Mouse (Mus musculus): ENCODE data around the gene Arhgef10l. TPM values are rescaled to one million over a fixed set of nuclear protein-coding genes. Genes with fewer than 3 reads are reported as not detected.

Gene Arhgef10l
- polyA plus RNA-seq, 1 experiment, result 52.7 TPM

GRCm38 (mm10) chr4:140708297-140708927, 42.6 kb upstream of the Arhgef10l start:
- H3K4me1 ChIP-seq (ENCODE audit: control insufficient read depth, insufficient read depth, low read length), result peaks cover 5% of the 10 kb centered on the region; the same call in 1 of the 2 replicates
- H3K27me3 ChIP-seq (ENCODE audit: control insufficient read depth, insufficient read depth, low read length), result no peaks in the 10 kb centered on the region
- WGBS, result 66% methylated on average over 18 of the region's 18 CpGs
- H3K27ac ChIP-seq (ENCODE audit: insufficient read depth, low read length), result no peak overlapping the region
- no peak overlapping the region for H3K4me3 ChIP-seq (replicated peaks; ENCODE audit: insufficient read depth, low read depth, low read length)
- TF ChIP-seq POLR2A (IDR thresholded peaks at IDR 0.05; ENCODE audit: borderline replicate concordance, insufficient read depth, low read length), result no peak
- TF ChIP-seq CTCF (IDR thresholded peaks at IDR 0.05; ENCODE audit: borderline replicate concordance, insufficient read depth, low read depth, low read length), result no peak
- no peak for DNase-seq

GRCm38 (mm10) chr4:140707615-140708014, 41.8 kb upstream of the Arhgef10l start:
- H3K27me3 ChIP-seq (ENCODE audit: control insufficient read depth, insufficient read depth, low read length), result no peaks in the 10 kb centered on the region
- no peak for TF ChIP-seq POLR2A (IDR thresholded peaks at IDR 0.05; ENCODE audit: borderline replicate concordance, insufficient read depth, low read length)
- no peak for TF ChIP-seq CTCF (IDR thresholded peaks at IDR 0.05; ENCODE audit: borderline replicate concordance, insufficient read depth, low read depth, low read length)
- H3K4me3 ChIP-seq (replicated peaks; ENCODE audit: insufficient read depth, low read depth, low read length), result no peak overlapping the region
- no peak overlapping the region for H3K27ac ChIP-seq (ENCODE audit: insufficient read depth, low read length)
- H3K4me1 ChIP-seq (ENCODE audit: control insufficient read depth, insufficient read depth, low read length), result no peaks in the 10 kb centered on the region
- DNase-seq, result no peak
- WGBS, result 45% methylated on average over 4 of the region's 4 CpGs

- H3K4me3 ChIP-seq (replicated peaks; ENCODE audit: insufficient read depth, low read depth, low read length), result no peak overlapping the region
- H3K27ac ChIP-seq (ENCODE audit: insufficient read depth, low read length), result no peak overlapping the region
- peaks cover 3% of the 10 kb centered on the region; the same call in 1 of the 2 replicates for H3K4me1 ChIP-seq (ENCODE audit: control insufficient read depth, insufficient read depth, low read length)
- no peak for DNase-seq
- TF ChIP-seq POLR2A (IDR thresholded peaks at IDR 0.05; ENCODE audit: borderline replicate concordance, insufficient read depth, low read length), result no peak
- no peak for TF ChIP-seq CTCF (IDR thresholded peaks at IDR 0.05; ENCODE audit: borderline replicate concordance, insufficient read depth, low read depth, low read length)
- no peaks in the 10 kb centered on the region for H3K27me3 ChIP-seq (ENCODE audit: control insufficient read depth, insufficient read depth, low read length)
- WGBS, result 33% methylated on average over 4 of the region's 4 CpGs
Measured at GRCm38 (mm10) chr4:140704166-140704565, 38.4 kb upstream of the Arhgef10l start.

- H3K27ac ChIP-seq (ENCODE audit: insufficient read depth, low read length), result no peak overlapping the region
- TF ChIP-seq POLR2A (IDR thresholded peaks at IDR 0.05; ENCODE audit: borderline replicate concordance, insufficient read depth, low read length) (no peak), CTCF (IDR thresholded peaks at IDR 0.05; ENCODE audit: borderline replicate concordance, insufficient read depth, low read depth, low read length) (no peak)
- H3K4me3 ChIP-seq (replicated peaks; ENCODE audit: insufficient read depth, low read depth, low read length), result no peak overlapping the region
- no peak for DNase-seq
- no peaks in the 10 kb centered on the region for H3K27me3 ChIP-seq (ENCODE audit: control insufficient read depth, insufficient read depth, low read length)
- H3K4me1 ChIP-seq (ENCODE audit: control insufficient read depth, insufficient read depth, low read length), result peaks cover 3% of the 10 kb centered on the region; the same call in 1 of the 2 replicates
- WGBS, result 26% methylated on average over 8 of the region's 8 CpGs
Measured at GRCm38 (mm10) chr4:140703636-140704035, 37.8 kb upstream of the Arhgef10l start.

GRCm38 (mm10) chr4:140702611-140703327, 37.0 kb upstream of the Arhgef10l start:
- Histone ChIP-seq H3K4me3 (replicated peaks; ENCODE audit: insufficient read depth, low read depth, low read length) (peak overlapping the region; percentile 76), H3K4me1 (ENCODE audit: control insufficient read depth, insufficient read depth, low read length) (peaks cover 3% of the 10 kb centered on the region; the same call in 1 of the 2 replicates), H3K27ac (ENCODE audit: insufficient read depth, low read length) (peak overlapping the region; percentile 18), H3K27me3 (ENCODE audit: control insufficient read depth, insufficient read depth, low read length) (no peaks in the 10 kb centered on the region)
- peak; percentile 83 to 85 for DNase-seq
- WGBS, result 2% methylated on average over 48 of the region's 68 CpGs
- TF ChIP-seq CTCF (IDR thresholded peaks at IDR 0.05; ENCODE audit: borderline replicate concordance, insufficient read depth, low read depth, low read length) (no peak), POLR2A (IDR thresholded peaks at IDR 0.05; ENCODE audit: borderline replicate concordance, insufficient read depth, low read length) (no peak)

GRCm38 (mm10) chr4:140701716-140702561, 36.1 kb upstream of the Arhgef10l start:
- peak in 1 of 2 experiments; percentile 50 for DNase-seq
- TF ChIP-seq POLR2A (IDR thresholded peaks at IDR 0.05; ENCODE audit: borderline replicate concordance, insufficient read depth, low read length), result no peak
- no peak for TF ChIP-seq CTCF (IDR thresholded peaks at IDR 0.05; ENCODE audit: borderline replicate concordance, insufficient read depth, low read depth, low read length)
- H3K27me3 ChIP-seq (ENCODE audit: control insufficient read depth, insufficient read depth, low read length), result no peaks in the 10 kb centered on the region
- peak overlapping the region; percentile 98 for H3K4me3 ChIP-seq (replicated peaks; ENCODE audit: insufficient read depth, low read depth, low read length)
- WGBS, result 6% methylated on average over 79 of the region's 107 CpGs
- peaks cover 3% of the 10 kb centered on the region; the same call in 1 of the 2 replicates for H3K4me1 ChIP-seq (ENCODE audit: control insufficient read depth, insufficient read depth, low read length)
- no peak overlapping the region; the same call in 1 of the 2 replicates for H3K27ac ChIP-seq (ENCODE audit: insufficient read depth, low read length)

- peak overlapping the region; percentile 98 for H3K4me3 ChIP-seq (replicated peaks; ENCODE audit: insufficient read depth, low read depth, low read length)
- H3K27ac ChIP-seq (ENCODE audit: insufficient read depth, low read length), result peak overlapping the region; percentile 64
- DNase-seq, result peak; percentile 81 to 82
- H3K4me1 ChIP-seq (ENCODE audit: control insufficient read depth, insufficient read depth, low read length), result peaks cover 3% of the 10 kb centered on the region; the same call in 1 of the 2 replicates
- peak; percentile 70 for TF ChIP-seq POLR2A (IDR thresholded peaks at IDR 0.05; ENCODE audit: borderline replicate concordance, insufficient read depth, low read length)
- TF ChIP-seq CTCF (IDR thresholded peaks at IDR 0.05; ENCODE audit: borderline replicate concordance, insufficient read depth, low read depth, low read length), result no peak; the same call in 1 of the 2 replicates
- no peaks in the 10 kb centered on the region for H3K27me3 ChIP-seq (ENCODE audit: control insufficient read depth, insufficient read depth, low read length)
- WGBS, result under 1% methylated on average over 51 of the region's 61 CpGs
Measured at GRCm38 (mm10) chr4:140701049-140701715, 35.4 kb upstream of the Arhgef10l start.
